In genomic region chr16:94568335-94569228, GRCm38 (mm10) we compare ENCODE assay signal across 8 mouse cellular contexts. TPM values are rescaled to one million over a fixed set of nuclear protein-coding genes. Genes with fewer than 3 reads are reported as not detected.
DNase-seq lines count a peak whose midpoint lies in the region; ATAC-seq lines count a peak whose summit lies in the region.

No protein-coding gene starts in this region.

- peak overlapping the region; percentile 100 for H3K27ac ChIP-seq in embryonic facial prominence, embryonic 12.5 days
- peak overlapping the region; percentile 100 for H3K27ac ChIP-seq in hindbrain, embryonic 13.5 days
- peak overlapping the region; percentile 100 for H3K27ac ChIP-seq in liver, embryonic 15.5 days (replicated peaks)

- H3K4me1 ChIP-seq in embryonic facial prominence, embryonic 12.5 days = peaks cover 16% of the 10 kb centered on the region
- H3K4me1 ChIP-seq in hindbrain, embryonic 13.5 days (replicated peaks) = peaks cover 29% of the 10 kb centered on the region
- H3K4me1 ChIP-seq in liver, embryonic 15.5 days (replicated peaks) = peaks cover 32% of the 10 kb centered on the region

- peak overlapping the region; percentile 56 for H3K4me2 ChIP-seq in embryonic facial prominence, embryonic 12.5 days (replicated peaks)
- H3K4me2 ChIP-seq in hindbrain, embryonic 13.5 days = peak overlapping the region; percentile 58
- H3K4me2 ChIP-seq in liver, embryonic 15.5 days = peak overlapping the region; percentile 73

- peak overlapping the region; percentile 93 for H3K4me3 ChIP-seq in embryonic facial prominence, embryonic 12.5 days
- peak overlapping the region; percentile 99 for H3K4me3 ChIP-seq in hindbrain, embryonic 13.5 days
- H3K4me3 ChIP-seq in liver, embryonic 15.5 days (replicated peaks) = peak overlapping the region; percentile 99

- peak; percentile 82 for ATAC-seq in embryonic facial prominence, embryonic 12.5 days (ENCODE audit: insufficient number of reproducible peaks, insufficient read depth, low FRiP score, low TSS enrichment)
- peak; percentile 82 for ATAC-seq in hindbrain, embryonic 13.5 days (ENCODE audit: low FRiP score)
- peak; percentile 63 for ATAC-seq in liver, embryonic 15.5 days (ENCODE audit: insufficient read depth)

- DNase-seq in ovary, postnatal 10 days (ENCODE audit: low spot score) = peak; percentile 56
- no peak for DNase-seq in ovary, adult 18-20 months (ENCODE audit: low spot score)
- DNase-seq in adipocyte (ENCODE audit: low spot score) = peak; percentile 81
- peak; percentile 80 for DNase-seq in skeletal muscle tissue, adult 2 months (ENCODE audit: low read depth, low spot score)
- no peak for DNase-seq in ovary, postnatal 14 days (ENCODE audit: low spot score)

- H3K36me3 ChIP-seq in embryonic facial prominence, embryonic 12.5 days = no peaks in the 10 kb centered on the region
- no peaks in the 10 kb centered on the region for H3K36me3 ChIP-seq in hindbrain, embryonic 13.5 days
- H3K36me3 ChIP-seq in liver, embryonic 15.5 days (replicated peaks) = no peaks in the 10 kb centered on the region; the same call in 1 of the 2 replicates

- peak overlapping the region; percentile 75 for H3K9ac ChIP-seq in embryonic facial prominence, embryonic 12.5 days
- peak overlapping the region; percentile 75 for H3K9ac ChIP-seq in hindbrain, embryonic 13.5 days
- H3K9ac ChIP-seq in liver, embryonic 15.5 days = peak overlapping the region; percentile 99

- H3K9me3 ChIP-seq in embryonic facial prominence, embryonic 12.5 days = no peaks in the 10 kb centered on the region
- H3K9me3 ChIP-seq in hindbrain, embryonic 13.5 days = no peaks in the 10 kb centered on the region
- H3K9me3 ChIP-seq in liver, embryonic 15.5 days (replicated peaks) = no peaks in the 10 kb centered on the region

- H3K27me3 ChIP-seq in embryonic facial prominence, embryonic 12.5 days = no peaks in the 10 kb centered on the region
- H3K27me3 ChIP-seq in hindbrain, embryonic 13.5 days = no peaks in the 10 kb centered on the region
- H3K27me3 ChIP-seq in liver, embryonic 15.5 days = no peaks in the 10 kb centered on the region

- WGBS in embryonic facial prominence, embryonic 12.5 days = 3% methylated on average over 48 of the region's 53 CpGs
- 2% methylated on average over 53 of the region's 53 CpGs for WGBS in hindbrain, embryonic 13.5 days
- 1% methylated on average over 53 of the region's 53 CpGs for WGBS in liver, embryonic 15.5 days (ENCODE audit: insufficient replicate concordance)

RNA-seq across cellular contexts. Expression of gene Dyrk1a, which starts 1.2 kb away (rescaled TPM):
- 9.0 and 10.3 TPM in 2 replicates for polyA plus RNA-seq in embryonic facial prominence, embryonic 12.5 days (2016; fragmentation: Nextera tagmentation; extraction: Ambion mirVana)
- polyA plus RNA-seq in hindbrain, embryonic 13.5 days (2015; fragmentation: Nextera tagmentation; extraction: Ambion mirVana) = 10.7 and 11.2 TPM in 2 replicates
- 4.3 and 4.4 TPM in 2 replicates for polyA plus RNA-seq in liver, embryonic 15.5 days (2015; fragmentation: Nextera tagmentation; extraction: Ambion mirVana)

RNA-seq across cellular contexts. Expression of gene Vps26c, which starts 42.0 kb away (rescaled TPM):
- 51.8 and 58.7 TPM in 2 replicates for polyA plus RNA-seq in embryonic facial prominence, embryonic 12.5 days (2016; fragmentation: Nextera tagmentation; extraction: Ambion mirVana)
- polyA plus RNA-seq in hindbrain, embryonic 13.5 days (2015; fragmentation: Nextera tagmentation; extraction: Ambion mirVana) = 83.3 and 85.2 TPM in 2 replicates
- polyA plus RNA-seq in liver, embryonic 15.5 days (2015; fragmentation: Nextera tagmentation; extraction: Ambion mirVana) = 19.2 and 20.6 TPM in 2 replicates

Comparison
In these comparisons a context has a peak if more than half of its experiments do, and no peak if none do; other contexts are left out.
1. DNase-seq: peak in ovary, postnatal 10 days (single experiment), adipocyte (single experiment) and skeletal muscle tissue, adult 2 months (single experiment); none in ovary, adult 18-20 months (single experiment) and ovary, postnatal 14 days (single experiment).
2. Peak in every context shown above with its lines, with median percentiles within 50 percentile points of each other: ATAC-seq, H3K27ac ChIP-seq, H3K4me2 ChIP-seq, H3K4me3 ChIP-seq and H3K9ac ChIP-seq.